Mouse (Mus musculus) liver, postnatal 0 days (tissue): ENCODE measurements around the gene F7. TPM values are rescaled to one million over a fixed set of nuclear protein-coding genes. Genes with fewer than 3 reads are reported as not detected.

ENCODE experiments used
- ATAC-seq: fragments of 200-750 bp; cut with Nextera tagmentation; 2 replicates; pipeline ENCODE4 v1.8.0; 2017; ENCODE audit warnings: mild to moderate bottlenecking, moderate library complexity
- DNase-seq: peaks from one replicate; pipeline ENCODE4 v3.0.0-alpha.2; 2016
- H3K27ac ChIP-seq: fragments of 300-500 bp; sonication (generic); 2 replicates; pipeline ENCODE4 v1.5.1; 2014; ENCODE audit warnings: antibody characterized with exemption, moderate library complexity, mild to moderate bottlenecking, low read depth
- H3K27me3 ChIP-seq: fragments of 300-500 bp; sonication (generic); 2 replicates; pipeline ENCODE4 v1.6.1; 2014; ENCODE audit warnings: low read length, control low read depth, mixed read lengths; ENCODE audit not compliant: insufficient read depth
- H3K36me3 ChIP-seq: fragments of 300-500 bp; sonication (generic); replicated peaks from 2 replicates; pipeline ENCODE4 v1.6.1; 2014; ENCODE audit warnings: mild to moderate bottlenecking, control low read depth, low read length, moderate library complexity, mixed read lengths; ENCODE audit not compliant: insufficient read depth
- H3K4me1 ChIP-seq: fragments of 300-500 bp; sonication (generic); 2 replicates; pipeline ENCODE4 v1.6.1; 2014; ENCODE audit warnings: antibody characterized with exemption, mild to moderate bottlenecking, control low read depth; ENCODE audit not compliant: insufficient read depth
- H3K4me2 ChIP-seq: fragments of 300-500 bp; sonication (generic); 2 replicates; pipeline ENCODE4 v1.6.1; 2014; ENCODE audit warnings: low read depth, mild to moderate bottlenecking, low read length, moderate library complexity, mixed read lengths
- H3K4me3 ChIP-seq: fragments of 300-500 bp; sonication (generic); 2 replicates; pipeline ENCODE4 v1.5.1; 2014; ENCODE audit warnings: low read depth, low read length
- H3K9ac ChIP-seq: fragments of 300-500 bp; sonication (generic); replicated peaks from 2 replicates; pipeline ENCODE4 v1.6.1; 2014; ENCODE audit warnings: mild to moderate bottlenecking, moderate library complexity
- H3K9me3 ChIP-seq: fragments of 300-500 bp; sonication (generic); 2 replicates; pipeline ENCODE4 v1.6.1; 2016; ENCODE audit warnings: mild to moderate bottlenecking, control low read depth, low read length, mixed read lengths
- CTCF ChIP-seq: sonication (generic); IDR thresholded peaks from 2 replicates; pipeline ENCODE4 v1.5.1; 2016; ENCODE audit warnings: antibody characterized with exemption, low read depth
- EP300 ChIP-seq: IDR thresholded peaks from 2 replicates; pipeline ENCODE4 v1.6.1; 2016; ENCODE audit warnings: antibody characterized with exemption, low read depth, mild to moderate bottlenecking
- WGBS: fragments of 180-500 bp; shearing (Covaris S2); extraction: QIAGEN DNeasy Blood & Tissue Kit; methylation state at CpG from one replicate; pipeline ENCODE4 v1.1.7; 2014; ENCODE audit not compliant: insufficient replicate concordance; 5-methylcytosine and 5-hydroxymethylcytosine counted together
- polyA plus RNA-seq: library from polyadenylated mRNA; unstranded; fragments of >200 nt; fragmentation: Nextera tagmentation; extraction: Ambion mirVana; gene quantifications from 2 replicates; pipeline ENCODE4 v1.2.1, GENCODE M21; 2015

Gene F7
- polyA plus RNA-seq, 1 experiment from 2014 or later, result 36.0 TPM

GRCm38 (mm10) chr8:12983681-12984467, 42.0 kb upstream of the F7 start:
- TF ChIP-seq CTCF (0 out of 2 replicates have a peak, but pooled peaks have one; percentile 10), EP300 (no peak)
- ATAC-seq (peak; percentile 84), DNase-seq (peak; percentile 45)
- Histone ChIP-seq H3K4me2 (peak overlapping the region; percentile 45; the same call in 1 of the 2 replicates), H3K27ac (no peak overlapping the region), H3K27me3 (no peaks in the 10 kb centered on the region), H3K4me3 (no peak overlapping the region), H3K9me3 (no peaks in the 10 kb centered on the region), H3K4me1 (no peaks in the 10 kb centered on the region), H3K9ac (no peak overlapping the region), H3K36me3 (no peaks in the 10 kb centered on the region)
- WGBS, result 65% methylated on average over 18 of the region's 18 CpGs

- DNase-seq (no peak), ATAC-seq (no peak)
- no peaks in the 10 kb centered on the region for H3K4me1 ChIP-seq
- no peak overlapping the region for H3K27ac ChIP-seq
- 86% methylated on average over 17 of the region's 17 CpGs for WGBS
- peak overlapping the region; percentile 45 for H3K4me2 ChIP-seq
- H3K36me3 ChIP-seq, result no peaks in the 10 kb centered on the region
- TF ChIP-seq EP300, result no peak
- TF ChIP-seq CTCF, result no peak
- no peaks in the 10 kb centered on the region for H3K27me3 ChIP-seq
- H3K4me3 ChIP-seq, result no peak overlapping the region
- no peaks in the 10 kb centered on the region for H3K9me3 ChIP-seq
- no peak overlapping the region for H3K9ac ChIP-seq
Observed at GRCm38 (mm10) chr8:12984601-12985243, 41.1 kb upstream of the F7 start.

- H3K27ac ChIP-seq, result no peak overlapping the region
- H3K4me3 ChIP-seq, result no peak overlapping the region
- DNase-seq (no peak), ATAC-seq (no peak)
- no peaks in the 10 kb centered on the region for H3K36me3 ChIP-seq
- no peak overlapping the region for H3K9ac ChIP-seq
- H3K27me3 ChIP-seq, result no peaks in the 10 kb centered on the region
- H3K9me3 ChIP-seq, result no peaks in the 10 kb centered on the region
- TF ChIP-seq CTCF, result no peak
- WGBS, result 83% methylated on average over 13 of the region's 13 CpGs
- H3K4me1 ChIP-seq, result no peaks in the 10 kb centered on the region
- peak overlapping the region; percentile 45 for H3K4me2 ChIP-seq
Observed at GRCm38 (mm10) chr8:12985259-12985658, 40.6 kb upstream of the F7 start.

GRCm38 (mm10) chr8:12987571-12987970, 38.3 kb upstream of the F7 start:
- 66% methylated on average over 8 of the region's 8 CpGs for WGBS
- Histone ChIP-seq H3K27me3 (no peaks in the 10 kb centered on the region), H3K4me1 (no peaks in the 10 kb centered on the region), H3K9ac (no peak overlapping the region), H3K9me3 (no peaks in the 10 kb centered on the region), H3K4me2 (no peak overlapping the region), H3K27ac (no peak overlapping the region), H3K36me3 (no peaks in the 10 kb centered on the region), H3K4me3 (no peak overlapping the region)
- no peak for TF ChIP-seq EP300
- TF ChIP-seq CTCF, result no peak
- DNase-seq (no peak), ATAC-seq (no peak)

GRCm38 (mm10) chr8:12988722-12989430, 37.0 kb upstream of the F7 start:
- Histone ChIP-seq H3K27ac (no peak overlapping the region), H3K4me3 (no peak overlapping the region), H3K4me1 (no peaks in the 10 kb centered on the region), H3K9ac (no peak overlapping the region), H3K9me3 (no peaks in the 10 kb centered on the region), H3K27me3 (no peaks in the 10 kb centered on the region), H3K36me3 (no peaks in the 10 kb centered on the region), H3K4me2 (no peak overlapping the region)
- peak; percentile 41 for DNase-seq
- ATAC-seq, result no peak
- TF ChIP-seq EP300 (no peak), CTCF (peak; percentile 69)
- 74% methylated on average over 13 of the region's 13 CpGs for WGBS

- Histone ChIP-seq H3K4me2 (no peak overlapping the region), H3K27ac (no peak overlapping the region), H3K4me1 (no peaks in the 10 kb centered on the region), H3K9ac (no peak overlapping the region), H3K9me3 (no peaks in the 10 kb centered on the region), H3K36me3 (no peaks in the 10 kb centered on the region), H3K27me3 (no peaks in the 10 kb centered on the region), H3K4me3 (no peak overlapping the region)
- no peak for TF ChIP-seq EP300
- no peak for TF ChIP-seq CTCF
- DNase-seq, result no peak
- WGBS, result 76% methylated on average over 10 of the region's 10 CpGs
- no peak for ATAC-seq
Observed at GRCm38 (mm10) chr8:12991411-12991810, 34.4 kb upstream of the F7 start.
